Mouse (Mus musculus): ENCODE data around the gene Bud13. TPM values are rescaled to one million over a fixed set of nuclear protein-coding genes. Genes with fewer than 3 reads are reported as not detected.

Bud13 gene
- 22.5 and 23.5 TPM in 2 replicates for polyA plus RNA-seq (2016; fragmentation: Nextera tagmentation; extraction: Ambion mirVana)

DNA sequence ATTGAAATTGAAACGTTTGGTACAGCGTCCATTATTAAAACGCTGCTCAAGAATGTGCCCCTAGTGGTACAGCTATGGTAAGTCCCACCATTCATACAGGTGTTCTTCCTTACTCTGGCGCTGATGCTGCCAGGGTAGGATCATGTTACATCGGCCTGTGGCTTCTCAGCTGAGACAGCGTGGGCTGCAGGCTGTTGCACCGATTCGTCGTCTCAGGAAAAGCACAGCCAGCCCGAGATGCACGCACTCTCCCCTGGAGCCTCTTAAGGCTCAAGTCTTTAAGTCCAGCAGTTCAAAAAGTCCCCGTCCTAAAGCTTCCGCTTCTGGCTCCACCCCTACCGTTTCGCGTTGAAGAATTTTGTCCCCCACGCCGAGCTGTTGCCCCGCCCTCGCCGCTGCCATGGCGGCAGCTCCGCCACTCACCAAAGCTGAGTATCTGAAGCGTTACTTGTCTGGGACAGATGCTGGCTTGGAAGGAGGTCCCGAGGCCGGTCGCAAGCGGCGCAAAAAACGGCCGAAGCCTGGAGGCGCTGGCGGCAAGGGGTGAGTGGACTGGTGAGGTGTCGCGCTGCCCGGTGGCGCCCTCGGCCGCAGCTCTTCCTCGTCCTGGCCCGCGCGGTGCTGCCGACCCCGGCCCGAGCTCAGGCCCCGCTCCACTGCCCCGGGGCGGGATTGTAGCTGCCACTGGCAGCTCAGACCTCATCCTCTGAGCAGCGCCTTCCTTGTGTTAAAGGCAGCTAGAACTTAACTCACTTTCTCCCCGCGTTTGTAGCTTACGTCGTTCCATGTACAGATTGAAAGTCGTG, at the start of gene Bud13:
Gene Bud13 (plus strand): TSS at position 378 of the 806 bp plus-strand sequence.
- peak within 1 kb of the TSS; percentile 83 for H3K27ac ChIP-seq
- ATAC-seq (ENCODE audit: low FRiP score), result peak; percentile 89
- no peaks in the 10 kb centered on the region for H3K9me3 ChIP-seq (replicated peaks)
- peaks cover 9% of the 10 kb centered on the region for H3K4me1 ChIP-seq
- peak within 1 kb of the TSS; percentile 67 for H3K4me2 ChIP-seq (replicated peaks)
- H3K27me3 ChIP-seq, result no peaks in the 10 kb centered on the region
- WGBS, result under 1% methylated on average over 55 of the region's 55 CpGs
- peaks cover 52% of the 10 kb centered on the region for H3K36me3 ChIP-seq
- peak within 1 kb of the TSS; percentile 80 for H3K4me3 ChIP-seq
- H3K9ac ChIP-seq, result peak within 1 kb of the TSS; percentile 88

DNA sequence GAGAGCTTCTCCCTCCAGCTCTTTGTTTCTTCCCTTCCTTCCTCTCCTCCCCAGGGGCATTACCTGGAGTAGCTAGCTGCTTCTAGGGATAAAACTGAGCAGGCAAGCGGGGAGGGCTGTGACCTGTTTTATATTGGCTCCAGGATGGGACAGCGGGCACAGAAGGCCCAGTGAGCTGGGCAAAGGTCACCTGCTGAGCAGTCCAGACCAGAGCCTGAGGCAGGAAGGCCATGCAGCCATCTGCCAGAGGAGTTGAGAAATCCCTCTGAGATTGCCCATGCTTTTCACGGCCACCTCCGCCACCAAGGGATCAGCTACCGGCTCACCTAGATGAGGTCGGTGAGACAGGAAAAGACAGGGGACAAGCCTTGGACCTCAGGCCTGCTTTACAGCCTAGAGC, 47.6 kb upstream of the Bud13 start:
- Histone ChIP-seq H3K4me1 (peaks cover 7% of the 10 kb centered on the region), H3K36me3 (no peaks in the 10 kb centered on the region), H3K4me3 (no peak overlapping the region), H3K9ac (no peak overlapping the region), H3K27me3 (no peaks in the 10 kb centered on the region), H3K4me2 (replicated peaks) (no peak overlapping the region), H3K9me3 (replicated peaks) (no peaks in the 10 kb centered on the region), H3K27ac (no peak overlapping the region)
- WGBS, result 91% methylated on average over 6 of the region's 6 CpGs
- no peak for ATAC-seq (ENCODE audit: low FRiP score)

GRCm38 (mm10) chr9:46235596-46235648, 47.4 kb upstream of the Bud13 start, which contains the start of gene Apoc3:
TSS of gene Apoc3 (minus strand) at chr9:46235636.
- Histone ChIP-seq H3K27me3 (no peaks in the 10 kb centered on the region), H3K27ac (no peak within 1 kb of the TSS), H3K9ac (no peak within 1 kb of the TSS), H3K4me3 (no peak within 1 kb of the TSS), H3K4me1 (peaks cover 5% of the 10 kb centered on the region), H3K36me3 (no peaks in the 10 kb centered on the region), H3K9me3 (replicated peaks) (no peaks in the 10 kb centered on the region), H3K4me2 (replicated peaks) (no peak within 1 kb of the TSS)
- ATAC-seq (ENCODE audit: low FRiP score), result no peak

GRCm38 (mm10) chr9:46235649-46236048, 47.2 kb upstream of the Bud13 start:
- H3K27ac ChIP-seq, result no peak overlapping the region
- 68% methylated on average over 4 of the region's 4 CpGs for WGBS
- H3K4me3 ChIP-seq, result no peak overlapping the region
- no peaks in the 10 kb centered on the region for H3K27me3 ChIP-seq
- no peaks in the 10 kb centered on the region for H3K36me3 ChIP-seq
- no peak overlapping the region for H3K4me2 ChIP-seq (replicated peaks)
- ATAC-seq (ENCODE audit: low FRiP score), result no peak
- no peak overlapping the region for H3K9ac ChIP-seq
- H3K9me3 ChIP-seq (replicated peaks), result no peaks in the 10 kb centered on the region
- H3K4me1 ChIP-seq, result peaks cover 2% of the 10 kb centered on the region; the same call in 1 of the 2 replicates

DNA sequence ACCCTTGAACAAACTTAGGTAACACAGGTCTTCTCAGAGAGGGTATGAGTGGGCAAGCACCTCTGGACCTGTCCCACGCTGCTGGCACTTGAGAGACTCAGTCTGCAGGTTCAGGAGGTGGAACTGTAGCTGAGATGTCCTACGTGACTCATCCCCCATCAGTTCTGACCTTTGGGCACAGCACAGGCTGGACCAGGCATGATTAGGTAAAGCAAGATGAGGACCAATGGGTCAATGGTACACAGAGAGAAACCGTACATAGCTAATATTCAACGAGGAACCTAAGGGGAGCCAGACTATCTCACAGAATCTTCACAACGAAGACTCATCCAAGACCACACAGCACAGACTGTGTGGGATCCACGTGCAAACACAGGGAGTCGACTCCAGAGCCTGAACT, 44.0 kb upstream of the Bud13 start:
- ATAC-seq (ENCODE audit: low FRiP score), result no peak
- 84% methylated on average over 7 of the region's 7 CpGs for WGBS
- H3K27ac ChIP-seq, result no peak overlapping the region

DNA sequence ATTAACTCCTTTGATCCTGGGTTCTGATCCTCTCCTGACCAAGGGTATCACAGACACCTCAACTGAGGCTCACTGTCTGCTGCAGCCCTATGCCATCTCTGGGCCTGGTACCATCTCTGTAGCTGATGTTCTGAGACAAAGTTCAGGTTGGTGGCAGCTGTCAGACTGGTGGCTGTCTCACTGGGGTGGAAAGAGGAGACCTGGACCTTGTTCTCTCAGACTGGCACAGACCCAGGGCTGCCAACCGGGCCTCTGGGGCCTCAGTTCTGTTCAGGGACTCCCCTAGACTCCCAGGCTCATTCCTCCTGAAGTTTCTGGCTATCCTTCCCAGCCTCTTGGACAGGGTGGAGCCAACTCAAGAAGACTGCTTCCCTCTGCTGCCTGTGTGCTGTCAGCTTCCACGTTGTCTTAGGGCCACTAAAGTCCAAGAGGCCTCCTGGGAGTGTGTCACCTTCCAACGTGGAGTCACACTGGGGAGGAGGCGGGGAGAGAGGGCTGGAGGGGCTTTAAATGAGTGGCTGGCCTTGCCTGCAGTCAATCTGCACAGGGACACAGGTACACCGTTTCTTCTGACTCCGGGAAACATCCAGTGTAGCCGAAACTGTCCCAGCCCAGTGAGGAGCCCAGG, 42.2 kb upstream of the Bud13 start, which contains the start of gene Apoa4:
Gene Apoa4 (plus strand): TSS at position 171 of the 628 bp plus-strand sequence.
- Histone ChIP-seq H3K4me2 (replicated peaks) (no peak within 1 kb of the TSS), H3K4me1 (no peaks in the 10 kb centered on the region; the same call in 1 of the 2 replicates), H3K4me3 (no peak within 1 kb of the TSS), H3K9me3 (replicated peaks) (no peaks in the 10 kb centered on the region), H3K27ac (no peak within 1 kb of the TSS), H3K9ac (no peak within 1 kb of the TSS), H3K36me3 (no peaks in the 10 kb centered on the region), H3K27me3 (no peaks in the 10 kb centered on the region)
- ATAC-seq (ENCODE audit: low FRiP score), result no peak
- WGBS, result 73% methylated on average over 7 of the region's 7 CpGs

More for the DNA sequence above, 44.0 kb upstream of the Bud13 start:
- Histone ChIP-seq H3K4me3 (no peak overlapping the region), H3K4me2 (replicated peaks) (no peak overlapping the region), H3K36me3 (no peaks in the 10 kb centered on the region), H3K9me3 (replicated peaks) (no peaks in the 10 kb centered on the region), H3K27me3 (no peaks in the 10 kb centered on the region), H3K9ac (no peak overlapping the region), H3K4me1 (no peaks in the 10 kb centered on the region; the same call in 1 of the 2 replicates)

DNA sequence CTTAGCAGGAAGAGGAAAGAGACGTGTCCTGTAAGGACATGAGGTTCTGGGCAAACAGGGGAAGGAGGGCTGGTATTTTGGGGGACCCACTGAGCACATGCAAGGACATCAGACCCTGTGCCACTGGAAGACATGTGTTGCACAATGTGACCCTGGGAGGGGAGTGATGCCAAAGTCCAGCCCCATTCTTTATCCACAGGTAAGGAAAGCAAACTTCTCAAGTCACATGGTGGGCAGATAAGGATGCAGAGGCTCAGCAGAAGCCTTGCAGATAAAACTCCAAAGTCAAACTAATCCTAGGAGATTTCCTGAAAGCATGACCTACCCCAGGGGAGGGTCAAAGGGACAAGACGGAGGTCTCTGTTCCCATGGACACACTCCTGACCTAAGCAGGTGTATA, 41.0 kb upstream of the Bud13 start:
- Histone ChIP-seq H3K4me3 (no peak overlapping the region), H3K4me2 (replicated peaks) (no peak overlapping the region), H3K9me3 (replicated peaks) (no peaks in the 10 kb centered on the region), H3K9ac (no peak overlapping the region), H3K4me1 (no peaks in the 10 kb centered on the region; the same call in 1 of the 2 replicates), H3K36me3 (no peaks in the 10 kb centered on the region), H3K27ac (no peak overlapping the region), H3K27me3 (no peaks in the 10 kb centered on the region)
- WGBS, result 85% methylated on average over 2 of the region's 2 CpGs
- no peak for ATAC-seq (ENCODE audit: low FRiP score)

DNA sequence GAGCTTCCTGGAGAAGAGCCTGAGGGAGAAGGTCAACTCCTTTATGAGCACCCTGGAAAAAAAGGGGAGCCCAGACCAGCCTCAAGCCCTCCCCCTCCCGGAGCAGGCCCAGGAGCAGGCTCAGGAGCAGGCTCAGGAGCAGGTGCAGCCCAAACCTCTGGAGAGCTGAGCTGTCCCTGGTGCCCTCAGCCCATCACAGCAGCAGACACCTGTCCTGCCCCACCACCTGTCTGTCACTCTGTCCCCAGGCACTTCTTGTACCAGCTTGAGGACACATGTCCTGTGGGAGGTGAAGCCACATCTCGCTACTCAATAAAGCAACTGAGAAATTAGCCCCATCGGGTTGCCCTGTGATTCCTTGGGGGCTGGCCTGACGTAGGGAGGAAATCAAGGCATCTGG, 39.7 kb upstream of the Bud13 start:
- ATAC-seq (ENCODE audit: low FRiP score), result no peak
- H3K36me3 ChIP-seq, result no peaks in the 10 kb centered on the region
- H3K27me3 ChIP-seq, result peaks cover 2% of the 10 kb centered on the region; the same call in 1 of the 2 replicates
- H3K9ac ChIP-seq, result no peak overlapping the region
- H3K4me2 ChIP-seq (replicated peaks), result no peak overlapping the region
- WGBS, result 45% methylated on average over 4 of the region's 4 CpGs
- H3K9me3 ChIP-seq (replicated peaks), result no peaks in the 10 kb centered on the region
- H3K27ac ChIP-seq, result no peak overlapping the region
- no peak overlapping the region for H3K4me3 ChIP-seq
- no peaks in the 10 kb centered on the region; the same call in 1 of the 2 replicates for H3K4me1 ChIP-seq

DNA sequence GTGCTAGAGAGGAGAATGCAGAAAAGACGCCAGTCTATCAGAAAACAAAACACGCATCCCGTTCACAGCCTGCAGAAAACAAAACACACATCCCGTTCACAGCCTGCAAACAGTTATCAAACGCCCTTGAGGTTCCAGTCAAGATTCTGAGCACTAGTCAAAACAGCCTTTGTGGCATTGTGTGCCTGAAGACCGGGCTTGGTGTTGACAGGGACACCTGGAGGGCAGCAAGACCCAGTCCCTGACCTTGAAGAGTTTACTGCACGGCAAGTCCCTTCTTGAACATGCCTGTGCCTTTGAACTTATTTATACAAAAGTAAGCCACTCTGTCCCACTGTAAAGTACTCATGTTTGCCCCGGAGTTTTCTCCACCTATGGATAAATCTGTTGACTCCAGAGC, 39.2 kb upstream of the Bud13 start:
- no peak overlapping the region for H3K27ac ChIP-seq
- H3K4me3 ChIP-seq, result no peak overlapping the region
- whole genome bisulfite sequencing, result 58% methylated on average over 8 of the region's 8 CpGs
- peaks cover 2% of the 10 kb centered on the region; the same call in 1 of the 2 replicates for H3K27me3 ChIP-seq
- H3K9me3 ChIP-seq (replicated peaks), result no peaks in the 10 kb centered on the region
- H3K4me2 ChIP-seq (replicated peaks), result no peak overlapping the region
- H3K36me3 ChIP-seq, result no peaks in the 10 kb centered on the region
- no peaks in the 10 kb centered on the region; the same call in 1 of the 2 replicates for H3K4me1 ChIP-seq
- no peak for ATAC-seq (ENCODE audit: low FRiP score)
- H3K9ac ChIP-seq, result no peak overlapping the region

- H3K4me3 ChIP-seq, result no peak overlapping the region
- H3K4me2 ChIP-seq (replicated peaks), result no peak overlapping the region
- no peaks in the 10 kb centered on the region; the same call in 1 of the 2 replicates for H3K4me1 ChIP-seq
- no peaks in the 10 kb centered on the region for H3K9me3 ChIP-seq (replicated peaks)
- WGBS, result 38% methylated on average over 11 of the region's 11 CpGs
- H3K9ac ChIP-seq, result no peak overlapping the region
- no peak for ATAC-seq (ENCODE audit: low FRiP score)
- no peaks in the 10 kb centered on the region for H3K36me3 ChIP-seq
- peaks cover 2% of the 10 kb centered on the region; the same call in 1 of the 2 replicates for H3K27me3 ChIP-seq
- no peak overlapping the region for H3K27ac ChIP-seq
Measured at GRCm38 (mm10) chr9:46246752-46247324, 36.0 kb upstream of the Bud13 start.

DNA sequence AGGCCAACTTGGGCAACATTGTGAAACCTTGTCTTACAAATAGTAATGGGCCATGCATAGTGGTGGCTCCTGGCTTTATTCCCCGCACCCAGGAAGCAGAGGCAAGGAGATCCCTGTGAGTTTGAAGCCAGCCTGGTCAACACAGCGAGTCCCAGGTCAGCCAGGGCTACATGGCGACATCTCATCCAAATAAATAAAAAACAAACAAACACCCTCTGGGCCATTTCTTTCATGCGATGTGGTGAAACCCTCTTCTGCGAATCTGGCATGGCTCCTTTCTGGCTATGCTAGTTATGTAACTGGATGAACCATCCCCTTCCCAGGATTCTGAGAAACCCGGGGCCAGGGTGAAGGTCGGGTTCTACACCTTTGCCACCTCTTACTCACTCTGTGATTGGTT, 26.6 kb upstream of the Bud13 start:
- Histone ChIP-seq H3K4me3 (no peak overlapping the region), H3K36me3 (no peaks in the 10 kb centered on the region), H3K27me3 (peaks cover 3% of the 10 kb centered on the region; the same call in 1 of the 2 replicates), H3K27ac (no peak overlapping the region), H3K4me1 (no peaks in the 10 kb centered on the region), H3K9me3 (replicated peaks) (no peaks in the 10 kb centered on the region), H3K4me2 (replicated peaks) (no peak overlapping the region), H3K9ac (no peak overlapping the region)
- ATAC-seq (ENCODE audit: low FRiP score), result no peak
- 90% methylated on average over 7 of the region's 7 CpGs for WGBS

GRCm38 (mm10) chr9:46256658-46257385, 26.0 kb upstream of the Bud13 start:
- Histone ChIP-seq H3K4me3 (no peak overlapping the region), H3K27ac (no peak overlapping the region), H3K9me3 (replicated peaks) (no peaks in the 10 kb centered on the region), H3K9ac (no peak overlapping the region), H3K36me3 (no peaks in the 10 kb centered on the region), H3K4me2 (replicated peaks) (no peak overlapping the region), H3K4me1 (no peaks in the 10 kb centered on the region), H3K27me3 (peaks cover 3% of the 10 kb centered on the region; the same call in 1 of the 2 replicates)
- 90% methylated on average over 10 of the region's 10 CpGs for WGBS
- no peak for ATAC-seq (ENCODE audit: low FRiP score)
